Mouse (Mus musculus) lung, embryonic 14.5 days (tissue): ENCODE measurements around the gene Cacna1i. TPM values are rescaled to one million over a fixed set of nuclear protein-coding genes. Genes with fewer than 3 reads are reported as not detected.

Source experiments
- ATAC-seq: fragments of 200-750 bp; cut with Nextera tagmentation; 2 replicates; pipeline ENCODE4 v1.8.0; 2017; ENCODE audit warnings: mild to moderate bottlenecking, moderate TSS enrichment, moderate library complexity; ENCODE audit not compliant: insufficient read depth
- DNase-seq: peaks from one replicate; pipeline ENCODE4 v3.0.0-alpha.2; 2015
- H3K27ac ChIP-seq: fragments of 300-500 bp; sonication (generic); 2 replicates; pipeline ENCODE4 v1.5.1; 2014; ENCODE audit warnings: low read depth, mild to moderate bottlenecking, moderate library complexity
- H3K27me3 ChIP-seq: fragments of 300-500 bp; sonication (generic); 2 replicates; pipeline ENCODE4 v1.6.1; 2014; ENCODE audit warnings: low read length, control low read depth; ENCODE audit not compliant: insufficient read depth
- H3K36me3 ChIP-seq: fragments of 300-500 bp; sonication (generic); 2 replicates; pipeline ENCODE4 v1.6.1; 2014; ENCODE audit warnings: control low read depth; ENCODE audit not compliant: insufficient read depth
- H3K4me1 ChIP-seq: fragments of 300-500 bp; sonication (generic); 2 replicates; pipeline ENCODE4 v1.6.1; 2014; ENCODE audit warnings: antibody characterized with exemption, control low read depth; ENCODE audit not compliant: insufficient read depth
- H3K4me2 ChIP-seq: fragments of 300-500 bp; sonication (generic); 2 replicates; pipeline ENCODE4 v1.6.1; 2014; ENCODE audit warnings: mild to moderate bottlenecking
- H3K4me3 ChIP-seq: fragments of 300-500 bp; sonication (generic); 2 replicates; pipeline ENCODE4 v1.5.1; 2014; ENCODE audit warnings: low read depth, low read length
- H3K9ac ChIP-seq: fragments of 300-500 bp; sonication (generic); 2 replicates; pipeline ENCODE4 v1.6.1; 2014
- H3K9me3 ChIP-seq: fragments of 300-500 bp; sonication (generic); 2 replicates; pipeline ENCODE4 v1.6.1; 2016; ENCODE audit warnings: low read depth, low read length, control low read depth
- CTCF ChIP-seq: IDR thresholded peaks from 2 replicates; pipeline ENCODE4 v1.5.1; 2016; ENCODE audit warnings: antibody characterized with exemption, low read depth
- WGBS: fragments of 180-500 bp; shearing (Covaris S2); extraction: QIAGEN DNeasy Blood & Tissue Kit; methylation state at CpG from one replicate; pipeline ENCODE4 v1.1.7; 2014; 5-methylcytosine and 5-hydroxymethylcytosine counted together
- polyA plus RNA-seq: library from polyadenylated mRNA; unstranded; fragments of >200 nt; fragmentation: Nextera tagmentation; extraction: Ambion mirVana; gene quantifications from 2 replicates; pipeline ENCODE4 v1.2.1, GENCODE M21; 2014

Gene Cacna1i
- polyA plus RNA-seq, 1 experiment from 2014 or later = not detected

DNA sequence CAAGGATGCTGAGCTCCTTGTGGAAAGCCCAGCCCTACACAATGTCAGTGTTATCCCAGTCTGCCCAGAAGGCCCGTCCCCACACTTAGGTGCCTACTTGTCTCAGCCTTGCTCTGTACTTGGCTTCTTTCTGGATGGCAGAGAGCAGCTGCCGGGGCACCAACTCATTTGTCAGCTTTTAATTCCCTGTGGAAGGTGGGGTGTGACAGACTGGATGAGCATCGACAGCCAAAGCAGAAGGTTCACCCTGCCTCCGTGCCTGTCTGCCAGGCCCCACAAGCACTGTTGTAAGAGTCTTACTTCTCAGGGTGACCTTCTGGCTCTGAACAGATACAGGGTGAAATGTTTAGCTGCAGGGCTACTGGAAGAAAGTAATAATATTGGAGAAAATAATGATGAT, 128.1 kb downstream of the Cacna1i start:
- 73% methylated on average over 4 of the region's 4 CpGs for WGBS
- Histone ChIP-seq H3K36me3 (no peaks in the 10 kb centered on the region), H3K9me3 (no peaks in the 10 kb centered on the region), H3K4me3 (no peak overlapping the region), H3K4me1 (no peaks in the 10 kb centered on the region), H3K27me3 (no peaks in the 10 kb centered on the region), H3K4me2 (no peak overlapping the region), H3K9ac (no peak overlapping the region), H3K27ac (no peak overlapping the region)
- ATAC-seq = no peak
- no peak for TF ChIP-seq CTCF
- DNase-seq = no peak

DNA sequence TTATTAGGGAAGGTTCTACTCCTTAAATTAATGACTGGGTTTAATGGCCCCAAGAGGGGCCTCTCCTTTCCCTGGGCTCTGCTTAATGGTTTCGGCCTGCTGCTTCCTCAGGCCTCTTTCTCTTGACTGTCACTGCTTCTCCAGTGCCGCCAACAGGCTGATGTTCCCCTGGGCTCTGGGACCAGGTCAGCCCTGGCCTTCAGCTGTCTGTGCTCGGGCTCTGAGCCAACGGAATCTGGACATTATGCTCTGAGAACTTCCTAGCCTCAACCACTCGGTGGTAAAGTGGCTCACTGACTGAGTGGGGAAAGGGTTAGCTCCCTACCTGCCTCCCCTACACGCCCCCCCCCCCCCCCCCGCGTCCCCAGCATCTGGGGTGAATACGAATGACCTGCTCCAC, 130.0 kb downstream of the Cacna1i start:
- Histone ChIP-seq H3K4me2 (no peak overlapping the region), H3K9me3 (no peaks in the 10 kb centered on the region), H3K36me3 (no peaks in the 10 kb centered on the region), H3K27ac (no peak overlapping the region), H3K27me3 (no peaks in the 10 kb centered on the region), H3K4me1 (no peaks in the 10 kb centered on the region), H3K4me3 (no peak overlapping the region), H3K9ac (no peak overlapping the region)
- ATAC-seq = no peak
- 52% methylated on average over 6 of the region's 9 CpGs for WGBS
- DNase-seq = peak; percentile 25
- TF ChIP-seq CTCF = no peak

DNA sequence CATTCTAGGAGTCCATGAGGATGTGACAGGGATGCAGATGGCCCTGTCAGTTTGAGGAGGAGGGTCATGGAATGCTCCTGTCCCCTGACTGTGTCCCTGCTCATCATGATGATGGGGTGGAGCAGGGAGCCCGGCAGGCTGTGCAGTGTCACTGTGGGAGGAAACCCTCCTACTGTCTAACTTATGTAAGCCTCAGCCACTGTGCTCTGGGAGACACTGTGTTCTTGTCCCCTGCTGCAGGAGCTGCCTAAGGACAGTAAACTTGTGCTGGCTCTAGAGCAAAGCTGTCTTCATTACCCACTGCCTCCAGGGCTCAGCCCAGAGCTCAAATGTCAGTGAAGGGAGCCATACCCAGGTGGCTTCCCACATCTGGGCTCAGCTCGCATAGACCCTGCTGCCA, 131.1 kb downstream of the Cacna1i start:
- Histone ChIP-seq H3K27ac (no peak overlapping the region), H3K9me3 (no peaks in the 10 kb centered on the region), H3K4me2 (no peak overlapping the region), H3K36me3 (no peaks in the 10 kb centered on the region), H3K4me3 (no peak overlapping the region), H3K27me3 (no peaks in the 10 kb centered on the region), H3K4me1 (no peaks in the 10 kb centered on the region), H3K9ac (no peak overlapping the region)
- WGBS = 76% methylated on average over 2 of the region's 2 CpGs
- ATAC-seq = no peak
- no peak for TF ChIP-seq CTCF
- DNase-seq = no peak

DNA sequence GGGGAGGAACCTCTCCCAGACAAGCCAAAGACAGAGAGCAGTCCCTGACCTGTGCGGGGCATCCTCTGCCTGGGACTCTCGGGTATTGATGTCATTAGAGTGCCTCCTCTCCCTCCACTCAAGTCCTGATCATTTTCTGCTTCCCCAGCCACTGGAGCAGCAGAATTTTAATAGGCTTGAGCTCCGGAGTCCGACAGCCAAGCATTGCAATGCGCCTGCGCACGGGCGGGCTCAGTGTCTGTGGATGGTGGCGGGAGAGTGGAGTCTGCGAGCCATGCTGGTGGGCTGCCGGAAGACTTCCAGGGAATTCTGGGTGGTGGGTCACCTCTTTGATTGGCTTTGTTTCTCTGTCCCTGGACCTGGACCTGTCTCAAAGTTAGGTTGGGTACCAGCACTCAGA, 143.3 kb downstream of the Cacna1i start:
- H3K4me3 ChIP-seq = no peak overlapping the region
- DNase-seq = no peak
- H3K4me2 ChIP-seq = no peak overlapping the region
- no peaks in the 10 kb centered on the region for H3K27me3 ChIP-seq
- TF ChIP-seq CTCF = no peak
- no peaks in the 10 kb centered on the region for H3K9me3 ChIP-seq
- H3K27ac ChIP-seq = no peak overlapping the region
- 68% methylated on average over 11 of the region's 11 CpGs for WGBS
- no peak overlapping the region for H3K9ac ChIP-seq
- ATAC-seq = no peak
- H3K4me1 ChIP-seq = no peaks in the 10 kb centered on the region
- no peaks in the 10 kb centered on the region for H3K36me3 ChIP-seq

DNA sequence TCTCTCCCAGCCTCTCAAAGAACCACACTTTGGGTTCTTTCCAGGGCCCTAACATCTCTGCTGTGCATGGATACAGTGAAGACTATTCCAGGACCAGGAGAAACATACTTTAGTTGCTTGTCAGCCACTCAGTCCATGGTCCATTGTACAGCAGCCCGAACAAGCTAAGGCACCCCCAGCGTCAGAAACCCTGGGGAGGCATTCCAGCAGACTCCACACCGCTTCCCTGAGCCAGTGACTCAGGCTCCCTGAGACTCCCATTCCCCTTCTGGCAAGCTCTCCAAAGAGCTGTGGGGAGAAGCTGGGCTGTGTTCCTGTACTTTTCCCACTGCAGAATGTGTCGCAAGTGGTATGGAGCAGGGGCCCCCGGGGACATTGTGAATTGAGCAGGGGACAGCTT, 149.9 kb downstream of the Cacna1i start:
- no peak for TF ChIP-seq CTCF
- DNase-seq (no peak), ATAC-seq (no peak)
- Histone ChIP-seq H3K9ac (no peak overlapping the region), H3K27me3 (no peaks in the 10 kb centered on the region), H3K9me3 (no peaks in the 10 kb centered on the region), H3K4me3 (no peak overlapping the region), H3K4me2 (no peak overlapping the region), H3K27ac (no peak overlapping the region), H3K4me1 (no peaks in the 10 kb centered on the region), H3K36me3 (no peaks in the 10 kb centered on the region)
- WGBS = 79% methylated on average over 5 of the region's 5 CpGs

DNA sequence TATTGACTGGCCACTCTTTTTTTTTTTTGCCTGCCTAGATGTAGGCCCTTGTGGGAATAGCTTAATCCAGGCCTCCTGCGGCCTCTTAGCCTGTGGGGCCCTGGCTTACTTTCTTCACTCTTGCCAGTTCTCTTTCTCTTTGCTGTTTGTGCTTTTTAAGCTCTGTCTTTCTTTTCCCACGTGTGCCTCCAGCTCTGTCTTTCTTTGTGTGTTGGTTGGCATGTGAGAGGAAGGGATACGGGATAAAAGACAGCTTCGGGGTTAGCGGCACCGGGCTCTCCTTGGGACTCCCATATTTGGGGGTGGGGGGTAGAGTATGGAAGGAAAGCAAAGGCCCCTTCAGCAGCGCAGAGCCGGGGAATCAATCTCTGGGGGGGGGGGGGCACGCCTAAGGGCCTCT, 151.0 kb downstream of the Cacna1i start:
- TF ChIP-seq CTCF = no peak
- H3K27ac ChIP-seq = no peak overlapping the region

DNA sequence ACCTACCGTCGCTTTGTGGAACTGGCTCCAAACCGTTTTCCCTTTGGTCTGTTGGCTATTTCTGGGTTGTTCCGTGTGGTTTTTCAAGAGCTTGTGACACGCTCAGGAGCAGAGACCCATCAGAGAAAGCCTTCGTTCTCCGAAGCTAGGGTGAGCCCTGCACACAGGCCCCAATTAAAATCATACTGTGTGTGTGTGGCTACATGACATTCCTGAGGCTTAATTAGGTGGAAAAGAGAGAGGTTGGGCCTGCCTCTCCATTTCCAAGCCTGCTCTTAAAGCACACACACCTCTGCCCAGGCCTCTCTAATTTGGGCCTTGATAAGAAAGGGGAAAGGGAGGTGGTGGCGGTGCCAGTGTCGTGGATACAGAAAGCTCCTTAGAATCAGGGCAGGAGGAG, 151.4 kb downstream of the Cacna1i start:
- no peak for TF ChIP-seq CTCF
- Histone ChIP-seq H3K9ac (no peak overlapping the region), H3K36me3 (no peaks in the 10 kb centered on the region), H3K27ac (no peak overlapping the region), H3K9me3 (no peaks in the 10 kb centered on the region), H3K27me3 (no peaks in the 10 kb centered on the region), H3K4me1 (no peaks in the 10 kb centered on the region), H3K4me2 (no peak overlapping the region), H3K4me3 (no peak overlapping the region)
- no peak for ATAC-seq
- 75% methylated on average over 9 of the region's 9 CpGs for WGBS
- no peak for DNase-seq

More for the DNA sequence above, 151.0 kb downstream of the Cacna1i start:
- H3K4me1 ChIP-seq = no peaks in the 10 kb centered on the region
- no peaks in the 10 kb centered on the region for H3K27me3 ChIP-seq
- ATAC-seq (no peak), DNase-seq (no peak)
- H3K36me3 ChIP-seq = no peaks in the 10 kb centered on the region
- no peak overlapping the region for H3K4me3 ChIP-seq
- 84% methylated on average over 9 of the region's 9 CpGs for WGBS
- no peak overlapping the region for H3K9ac ChIP-seq
- no peaks in the 10 kb centered on the region for H3K9me3 ChIP-seq
- no peak overlapping the region for H3K4me2 ChIP-seq

DNA sequence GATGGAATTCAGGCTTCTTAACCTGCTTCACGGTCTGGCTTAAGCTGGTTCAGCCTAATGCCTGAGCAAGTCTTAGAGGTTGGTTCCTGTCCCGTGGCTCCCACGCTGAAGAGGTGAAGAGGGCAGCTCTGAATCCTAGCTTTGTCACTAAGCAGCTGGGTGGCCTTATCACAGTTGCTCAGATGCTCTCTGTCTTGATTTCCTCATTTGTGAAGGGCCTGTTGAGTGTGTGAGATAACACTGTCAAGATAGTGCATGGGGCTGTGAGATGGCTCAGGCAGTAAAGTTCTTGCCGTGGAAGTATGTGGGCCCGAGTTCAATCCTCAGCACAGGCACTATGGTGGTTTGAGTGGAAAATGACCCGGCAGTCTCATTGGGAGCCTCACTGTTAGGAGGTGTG, 153.2 kb downstream of the Cacna1i start:
- TF ChIP-seq CTCF = no peak
- H3K36me3 ChIP-seq = no peaks in the 10 kb centered on the region
- H3K4me2 ChIP-seq = no peak overlapping the region
- no peak overlapping the region for H3K9ac ChIP-seq
- no peaks in the 10 kb centered on the region for H3K4me1 ChIP-seq
- no peak for ATAC-seq
- 47% methylated on average over 6 of the region's 6 CpGs for WGBS
- H3K4me3 ChIP-seq = no peak overlapping the region
- no peak overlapping the region for H3K27ac ChIP-seq
- no peak for DNase-seq
- no peaks in the 10 kb centered on the region for H3K27me3 ChIP-seq
- H3K9me3 ChIP-seq = no peaks in the 10 kb centered on the region
